Mouse (Mus musculus): ENCODE measurements around the gene B230307C23Rik.
"Not testable (repeated sequence)": the region's sequence is repeated elsewhere in the genome, so short reads cannot be mapped to it uniquely, and the experiment has no call there.

DNA sequence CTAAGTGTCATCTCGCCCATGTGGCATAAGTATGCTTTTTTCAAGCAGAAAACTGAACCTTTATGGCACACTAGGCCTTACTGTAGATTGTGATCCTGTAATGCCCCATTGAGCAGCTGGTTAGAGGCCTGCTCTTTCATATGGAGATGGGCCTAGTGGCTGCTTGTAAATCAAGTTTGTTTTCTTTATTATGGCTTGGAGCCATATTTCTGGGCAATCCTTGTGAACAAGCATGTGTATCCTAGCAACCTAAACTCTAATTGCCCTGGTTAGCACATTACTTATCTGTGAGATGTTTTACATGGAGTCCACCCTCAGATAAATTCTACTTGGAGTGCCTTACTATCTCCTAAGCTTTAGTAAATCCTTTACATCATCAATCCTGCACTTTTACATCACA lies 84.0 kb downstream of the B230307C23Rik start:
- TF ChIP-seq CTCF (IDR thresholded peaks at IDR 0.05; ENCODE audit: control insufficient read depth, insufficient read depth, low read length); POLR2A (IDR thresholded peaks at IDR 0.05; ENCODE audit: borderline replicate concordance, control insufficient read depth, low read depth, low read length): not testable (repeated sequence)

Measured in bone marrow, adult 2 months (tissue).